Mouse (Mus musculus) lung, adult 2 months (tissue): ENCODE results near the gene P4hb. TPM values are rescaled to one million over a fixed set of nuclear protein-coding genes. Genes with fewer than 3 reads are reported as not detected.

Experiments
- DNase-seq: peaks from one replicate; pipeline ENCODE4 v3.0.0; 2022
- H3K4me1 ChIP-seq: fragments of 200-500 bp; 2 replicates; pipeline ENCODE4 v1.6.1; 2011; ENCODE audit warnings: low read length; ENCODE audit not compliant: control insufficient read depth, insufficient read depth
- H3K4me3 ChIP-seq: fragments of 200-500 bp; replicated peaks from 2 replicates; pipeline ENCODE3; 2011; ENCODE audit warnings: low read depth, mild to moderate bottlenecking, control low read depth, low read length; ENCODE audit errors: extremely low read depth
- CTCF ChIP-seq: fragments of 200-500 bp; IDR thresholded peaks from 2 replicates; pipeline ENCODE4 v1.5.1; 2011; ENCODE audit warnings: mild to moderate bottlenecking, low read length, control low read depth; ENCODE audit not compliant: insufficient read depth
- POLR2A ChIP-seq: fragments of 200-500 bp; IDR thresholded peaks from 2 replicates; pipeline ENCODE4 v1.6.1; 2011; ENCODE audit warnings: low read depth, mild to moderate bottlenecking, control low read depth, low read length, borderline replicate concordance; ENCODE audit errors: extremely low read depth
- WGBS: fragments of 180-500 bp; shearing (Covaris S2); methylation state at CpG from one replicate; pipeline ENCODE4 v1.1.7; 2018; 5-methylcytosine and 5-hydroxymethylcytosine counted together
- polyA plus RNA-seq: library from polyadenylated mRNA; depleted of rRNA; stranded (reverse); fragments of >200 nt; gene quantifications from 2 replicates; pipeline ENCODE4 v1.2.3, GENCODE M21; 2012

Gene P4hb
- polyA plus RNA-seq, 1 experiment = 254 TPM

DNA sequence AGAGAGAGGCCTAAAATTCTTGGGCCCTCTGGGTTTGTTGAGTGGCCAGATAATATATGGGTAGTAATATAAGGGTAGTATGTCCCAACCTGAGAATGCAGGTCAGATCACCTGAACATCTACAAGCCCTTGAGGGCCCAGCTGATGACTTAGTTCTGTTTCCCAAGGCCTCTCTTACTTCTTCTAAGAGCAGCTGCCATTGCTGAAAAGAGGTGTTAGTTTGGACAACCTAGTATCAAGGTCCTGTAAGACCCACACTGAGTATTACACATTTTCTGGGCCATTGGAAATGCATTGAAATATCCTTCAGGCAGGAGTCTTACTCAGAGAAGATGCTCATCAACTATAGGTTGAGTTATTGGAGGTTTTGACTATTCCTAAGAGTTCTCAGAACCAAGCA is 2.9 kb upstream of the P4hb start:
- DNase-seq = no peak
- TF ChIP-seq POLR2A (no peak), CTCF (no peak)
- H3K4me1 ChIP-seq = peaks cover 26% of the 10 kb centered on the region
- H3K4me3 ChIP-seq = no peak overlapping the region

DNA sequence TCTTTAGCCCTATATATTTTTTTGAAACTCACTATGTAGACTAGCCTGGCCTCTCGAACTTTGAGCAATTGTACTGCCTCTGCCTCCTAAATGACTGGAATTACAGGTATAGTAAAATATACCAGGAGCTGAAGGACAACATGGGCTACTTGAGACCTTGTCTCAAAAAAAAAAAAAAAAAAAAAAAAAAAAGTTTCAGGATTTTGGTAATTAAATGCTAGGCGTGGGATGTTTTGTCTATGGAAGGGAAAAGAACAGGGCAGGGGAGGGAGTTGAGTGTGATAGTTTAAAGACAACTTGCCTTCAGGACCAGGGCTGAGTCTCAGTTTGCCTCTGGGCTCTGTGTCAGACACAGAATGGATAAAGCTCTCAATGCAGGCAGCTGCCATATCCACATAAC is 2.0 kb upstream of the P4hb start:
- TF ChIP-seq CTCF = no peak
- TF ChIP-seq POLR2A = no peak
- H3K4me1 ChIP-seq = peaks cover 23% of the 10 kb centered on the region
- 69% methylated on average over 2 of the region's 2 CpGs for WGBS
- DNase-seq = no peak
- H3K4me3 ChIP-seq = no peak overlapping the region

DNA sequence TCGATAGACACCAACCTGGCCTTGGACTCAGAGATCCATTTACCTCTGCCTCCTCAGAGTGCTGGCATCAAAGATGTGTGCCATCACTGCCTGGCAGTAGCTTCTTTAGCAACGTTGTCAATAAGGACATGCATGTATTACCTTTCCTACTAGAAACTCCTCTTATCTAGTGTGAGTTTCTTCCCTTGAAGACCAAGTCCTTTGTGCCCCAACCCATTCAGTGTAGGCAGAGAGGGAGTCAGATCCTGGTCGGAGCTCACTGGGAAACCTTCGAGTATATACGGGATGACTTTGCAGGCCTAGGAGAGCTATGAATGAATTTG is 1.2 kb upstream of the P4hb start:
- H3K4me3 ChIP-seq = no peak overlapping the region
- WGBS = 33% methylated on average over 5 of the region's 5 CpGs
- DNase-seq = no peak
- TF ChIP-seq POLR2A (no peak), CTCF (no peak)
- peaks cover 15% of the 10 kb centered on the region for H3K4me1 ChIP-seq

DNA sequence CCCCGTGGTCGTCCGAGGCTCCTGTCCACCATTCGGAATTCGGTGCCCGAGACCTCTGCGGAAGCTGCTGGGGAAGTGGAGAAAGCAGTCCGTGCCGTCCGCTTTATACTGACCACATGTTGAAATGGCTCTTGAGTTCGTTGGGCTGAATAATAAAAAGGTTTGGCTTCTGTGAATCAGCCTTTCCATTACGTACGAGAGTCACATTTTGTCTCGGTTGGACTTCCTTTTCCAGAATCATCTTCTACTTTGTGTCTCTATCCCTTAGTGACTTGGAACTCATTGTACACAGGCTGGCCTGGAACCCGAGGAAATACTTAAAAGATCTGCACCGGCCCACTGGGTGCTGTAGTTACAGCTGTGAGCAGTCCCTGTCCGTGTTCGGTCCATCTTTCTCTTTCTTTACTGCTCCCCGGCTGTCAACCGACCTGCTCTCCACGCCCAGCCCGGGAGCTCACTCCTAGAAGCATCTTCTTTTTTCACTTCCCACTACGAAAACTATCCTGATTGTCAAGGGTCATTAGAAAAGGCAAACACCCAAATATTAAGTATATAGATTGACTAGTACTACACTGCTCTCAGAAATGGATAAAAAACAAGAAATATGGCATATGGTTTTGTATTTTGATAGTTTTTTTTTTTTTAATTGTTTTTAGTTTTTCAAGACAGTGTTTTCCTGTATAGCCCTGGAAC is 678 bp upstream of the P4hb start:
- TF ChIP-seq CTCF (no peak), POLR2A (no peak)
- H3K4me3 ChIP-seq = peak overlapping the region; percentile 85
- under 1% methylated on average over 23 of the region's 23 CpGs for WGBS
- H3K4me1 ChIP-seq = peaks cover 9% of the 10 kb centered on the region
- no peak for DNase-seq

DNA sequence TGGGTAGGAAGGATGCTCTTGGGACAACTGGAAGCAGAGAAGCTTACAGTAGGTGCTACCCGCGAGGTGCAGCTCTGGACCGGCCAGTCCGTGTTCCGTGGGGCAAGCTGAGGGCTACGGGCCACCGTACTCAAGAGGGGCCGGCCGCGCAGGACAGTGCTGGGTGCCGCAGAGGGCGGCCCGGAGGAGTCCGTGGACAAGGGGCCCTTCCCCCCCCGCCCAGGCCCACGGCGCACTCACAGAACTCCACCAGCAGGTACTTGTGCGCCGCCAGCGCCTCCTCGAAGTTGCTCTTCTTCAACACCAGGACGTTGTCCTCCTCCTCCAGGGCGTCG is 669 bp downstream of the P4hb start:
- WGBS = under 1% methylated on average over 24 of the region's 24 CpGs
- TF ChIP-seq CTCF (no peak), POLR2A (no peak)
- DNase-seq = no peak
- H3K4me3 ChIP-seq = peak overlapping the region; percentile 97
- H3K4me1 ChIP-seq = peaks cover 9% of the 10 kb centered on the region

DNA sequence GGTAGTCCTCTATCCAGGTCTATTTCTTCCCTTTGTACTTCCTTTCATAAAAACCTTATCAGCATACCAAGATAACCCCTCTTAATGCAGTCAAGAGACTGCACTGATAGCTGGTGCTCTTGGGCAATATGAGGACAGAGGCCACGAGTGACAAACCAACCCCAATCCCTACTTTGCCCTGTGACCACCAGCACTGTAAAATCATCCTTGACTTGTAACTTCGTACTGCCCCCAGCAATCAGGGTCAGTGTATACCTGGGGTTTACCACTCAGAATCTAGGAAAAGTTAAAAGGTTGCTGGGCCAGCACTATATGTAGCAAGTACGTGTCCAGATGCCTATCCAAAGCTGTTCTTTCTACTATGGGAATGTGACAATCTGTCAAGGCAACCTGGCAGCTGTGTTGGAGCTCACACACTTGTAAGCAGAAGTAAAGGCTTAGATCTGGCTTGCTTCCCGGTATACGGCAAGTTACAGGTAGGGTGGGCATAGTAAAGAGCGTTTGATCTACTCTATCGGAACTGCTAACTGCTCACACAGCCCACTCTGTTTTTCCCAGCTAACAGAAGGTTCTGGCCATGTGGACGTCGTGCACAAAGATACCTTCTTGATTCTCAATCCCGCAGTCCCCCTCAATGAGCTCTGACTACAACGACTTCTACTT is 1.2 kb downstream of the P4hb start:
- WGBS = 6% methylated on average over 11 of the region's 11 CpGs
- H3K4me3 ChIP-seq = peak overlapping the region; percentile 97
- no peak for TF ChIP-seq CTCF
- no peak for TF ChIP-seq POLR2A
- no peak for DNase-seq
- H3K4me1 ChIP-seq = peaks cover 9% of the 10 kb centered on the region

DNA sequence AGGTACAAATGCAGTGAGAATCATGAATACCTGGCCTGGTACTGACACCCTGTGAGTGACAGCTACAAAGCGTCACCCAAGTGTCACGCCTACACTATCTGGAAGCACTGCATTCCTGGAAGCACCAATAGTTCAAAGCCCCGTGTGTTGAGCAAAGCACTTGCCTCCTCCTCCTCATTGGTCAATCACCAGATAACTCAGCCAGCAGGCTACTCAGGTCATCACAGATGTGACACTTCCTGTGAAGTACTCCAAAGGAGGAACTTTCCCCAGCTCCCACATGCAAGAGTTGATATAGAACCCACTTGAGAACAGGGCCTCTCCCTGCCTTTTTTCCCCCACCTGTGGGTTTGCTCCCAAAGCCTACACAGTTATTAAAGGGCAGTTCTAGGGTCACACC is 1.9 kb downstream of the P4hb start:
- Histone ChIP-seq H3K4me1 (peaks cover 9% of the 10 kb centered on the region), H3K4me3 (no peak overlapping the region)
- DNase-seq = no peak
- WGBS = 45% methylated on average over 3 of the region's 3 CpGs
- TF ChIP-seq POLR2A (no peak), CTCF (no peak)

DNA sequence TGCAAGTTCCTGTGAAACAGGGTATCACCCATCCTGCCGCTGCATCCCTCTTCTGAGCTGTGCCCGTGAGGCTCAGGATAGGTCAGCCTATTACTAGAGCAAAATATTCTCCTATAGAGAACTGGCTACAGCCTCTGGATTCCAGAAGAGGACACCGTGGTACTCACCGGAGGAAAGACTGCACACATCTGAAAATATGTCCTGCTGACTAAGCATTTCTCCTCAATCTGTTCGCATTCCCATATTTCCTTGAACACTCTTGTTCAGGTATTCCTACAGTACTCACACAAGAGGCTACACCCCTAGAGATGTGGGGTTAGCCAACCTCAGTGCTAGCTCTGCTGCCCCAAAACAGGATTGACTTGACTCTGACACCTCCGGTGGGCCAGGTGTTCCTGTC is 4.7 kb downstream of the P4hb start:
- TF ChIP-seq CTCF (no peak), POLR2A (no peak)
- Histone ChIP-seq H3K4me3 (no peak overlapping the region), H3K4me1 (peaks cover 6% of the 10 kb centered on the region)
- DNase-seq = no peak
- WGBS = 85% methylated on average over 6 of the region's 6 CpGs

DNA sequence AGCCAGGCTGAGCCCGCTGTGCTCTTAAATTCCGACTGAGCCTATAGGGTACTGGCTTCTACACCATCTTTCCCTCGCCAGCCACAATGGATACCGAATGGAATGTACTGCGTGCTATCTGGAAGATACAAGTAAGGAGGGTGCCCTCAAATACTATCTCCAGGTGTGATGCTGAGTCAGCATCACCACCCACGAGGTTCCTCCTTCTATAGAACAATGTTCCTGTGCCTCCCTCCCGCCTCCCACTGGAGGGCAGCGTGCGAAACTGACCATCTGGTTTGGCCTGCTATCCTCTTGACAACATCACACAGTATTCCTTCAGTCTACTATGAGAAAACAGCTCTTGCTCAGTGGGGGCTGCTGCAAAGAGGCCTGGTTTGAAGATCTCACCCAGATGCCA is 7.9 kb downstream of the P4hb start:
- no peak for TF ChIP-seq POLR2A
- TF ChIP-seq CTCF = no peak
- no peak for DNase-seq
- WGBS = 81% methylated on average over 9 of the region's 9 CpGs
- no peak overlapping the region for H3K4me3 ChIP-seq
- no peaks in the 10 kb centered on the region for H3K4me1 ChIP-seq

DNA sequence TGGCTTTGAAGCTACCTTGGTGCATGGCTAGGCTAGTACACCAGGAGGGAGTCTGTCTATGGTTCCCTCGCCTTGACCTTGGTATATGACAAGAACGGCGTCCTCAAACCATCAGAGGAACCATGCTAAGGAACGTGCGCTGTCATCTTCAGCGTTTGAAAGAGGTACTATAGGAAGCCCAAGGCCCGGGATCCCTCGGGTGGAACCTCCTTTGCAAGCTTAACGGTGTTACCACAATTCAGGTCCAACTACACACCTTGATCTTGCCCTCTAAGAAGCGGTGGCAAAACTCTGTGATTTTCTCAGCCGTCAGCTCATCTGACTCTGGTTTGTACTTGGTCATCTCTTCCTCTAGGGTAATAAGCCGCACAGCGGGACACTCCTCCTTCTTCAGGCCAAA is 10.1 kb downstream of the P4hb start:
- no peak overlapping the region for H3K4me3 ChIP-seq
- H3K4me1 ChIP-seq = no peaks in the 10 kb centered on the region
- TF ChIP-seq POLR2A = no peak
- TF ChIP-seq CTCF = no peak
- DNase-seq = no peak
- 94% methylated on average over 13 of the region's 13 CpGs for WGBS
